Mouse (Mus musculus) heart, postnatal 0 days (tissue): ENCODE measurements around the gene Arhgef17.

Experiments used
- CTCF ChIP-seq: IDR thresholded peaks from 2 replicates; pipeline ENCODE4 v1.5.1; 2016; ENCODE audit warnings: antibody characterized with exemption, control low read depth, low read depth
- EP300 ChIP-seq: IDR thresholded peaks from 2 replicates; pipeline ENCODE4 v1.6.1; 2016; ENCODE audit warnings: antibody characterized with exemption, low read depth

GRCm38 (mm10) chr7:100927287-100928000, 4.5 kb downstream of the Arhgef17 start:
- no peak for TF ChIP-seq CTCF
- TF ChIP-seq EP300: no peak
